Mouse (Mus musculus): ENCODE measurements around the gene Kyat3. TPM values are rescaled to one million over a fixed set of nuclear protein-coding genes. Genes with fewer than 3 reads are reported as not detected.
A peak's percentile ranks its signal among the peaks of the same experiment; 100 is the strongest.

Kyat3 gene
- 6.3 and 7.8 TPM in 2 replicates for polyA plus RNA-seq (2015; fragmentation: Nextera tagmentation; extraction: Ambion mirVana)

DNA sequence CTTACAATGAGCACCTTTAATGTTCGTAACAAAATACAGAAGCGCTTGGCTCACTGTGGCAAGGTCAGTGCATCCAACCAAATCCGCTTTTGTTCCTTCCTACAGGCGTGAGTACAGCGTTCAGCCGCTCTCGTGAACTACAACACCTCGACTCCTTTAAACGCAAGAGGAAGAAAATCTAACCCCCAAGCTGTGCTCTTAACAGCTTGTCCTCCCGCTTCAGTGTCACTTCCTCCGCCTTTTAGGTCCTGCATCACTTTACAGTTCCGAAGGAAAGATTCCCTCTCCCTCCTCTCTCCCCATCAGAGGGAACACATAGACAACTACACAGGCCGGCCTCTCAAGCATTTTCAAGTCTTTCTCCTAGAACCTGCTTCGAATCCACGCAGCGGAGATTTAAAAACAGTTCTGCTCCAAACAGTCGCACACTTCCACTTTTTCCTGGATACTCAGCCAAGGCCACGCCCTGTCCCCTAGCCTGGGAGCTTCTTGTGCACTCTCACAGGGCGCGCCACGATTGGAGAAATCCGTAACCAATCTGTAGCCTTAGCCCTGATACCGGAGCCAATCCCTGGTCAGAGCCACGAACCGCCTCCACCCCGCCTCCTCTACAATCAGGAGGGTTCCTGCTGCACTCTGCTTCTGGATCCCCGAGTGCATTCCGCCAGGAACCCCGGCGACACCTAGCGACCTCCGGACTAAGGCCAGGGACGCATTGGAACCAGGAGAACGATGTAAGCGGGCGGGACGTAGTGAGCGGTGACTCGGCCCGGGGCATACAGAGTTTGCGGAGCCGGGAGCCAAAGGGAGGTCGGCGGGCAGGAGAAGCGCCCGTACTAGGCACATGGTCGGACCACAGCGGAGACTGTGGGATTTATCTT is at the start of gene Kyat3:
Gene Kyat3 (plus strand): TSS at position 610 of the 881 bp plus-strand sequence.
- under 1% methylated on average over 48 of the region's 48 CpGs for WGBS
- H3K27ac ChIP-seq (ENCODE audit: low read depth, low read length), result peak within 1 kb of the TSS; percentile 64; the same call in 1 of the 2 replicates
- H3K4me1 ChIP-seq (ENCODE audit: control insufficient read depth, insufficient read depth, low read depth, low read length), result peaks cover 10% of the 10 kb centered on the region
- H3K27me3 ChIP-seq (replicated peaks; ENCODE audit: control insufficient read depth, insufficient read depth, low read length), result peaks cover 3% of the 10 kb centered on the region; the same call in 1 of the 2 replicates
- H3K4me2 ChIP-seq (ENCODE audit: low read length), result peak within 1 kb of the TSS; percentile 97
- peak within 1 kb of the TSS; percentile 69 for H3K4me3 ChIP-seq (ENCODE audit: low read length)
- ATAC-seq, result peak; percentile 100
- no peaks in the 10 kb centered on the region for H3K9me3 ChIP-seq (ENCODE audit: control insufficient read depth, low read length)
- no peaks in the 10 kb centered on the region for H3K36me3 ChIP-seq (ENCODE audit: control insufficient read depth, insufficient read depth, low read length)
- peak within 1 kb of the TSS; percentile 72 for H3K9ac ChIP-seq (ENCODE audit: low read depth, low read length)

DNA sequence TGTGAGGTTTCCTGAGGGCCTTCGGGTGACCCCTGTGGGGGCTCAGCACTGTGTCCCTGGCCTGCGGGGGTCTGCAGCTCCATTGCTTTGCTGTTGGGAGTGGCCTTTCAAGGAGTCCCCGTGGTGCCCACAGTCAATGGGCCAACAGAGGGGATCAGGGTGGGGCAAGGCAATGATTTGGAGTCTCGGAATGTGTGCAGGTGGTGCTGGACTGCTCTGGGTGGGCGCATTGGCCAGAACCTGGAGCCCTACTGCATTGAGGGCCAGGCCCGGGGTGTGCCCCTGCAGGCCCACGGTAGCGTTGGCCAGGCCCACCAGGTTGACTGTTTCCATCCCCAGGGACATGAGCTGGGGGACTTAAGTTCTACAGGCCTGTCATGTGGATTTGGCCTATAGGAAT is 36.1 kb upstream of the Kyat3 start:
- ATAC-seq, result no peak
- no peak overlapping the region for H3K4me2 ChIP-seq (ENCODE audit: low read length)

DNA sequence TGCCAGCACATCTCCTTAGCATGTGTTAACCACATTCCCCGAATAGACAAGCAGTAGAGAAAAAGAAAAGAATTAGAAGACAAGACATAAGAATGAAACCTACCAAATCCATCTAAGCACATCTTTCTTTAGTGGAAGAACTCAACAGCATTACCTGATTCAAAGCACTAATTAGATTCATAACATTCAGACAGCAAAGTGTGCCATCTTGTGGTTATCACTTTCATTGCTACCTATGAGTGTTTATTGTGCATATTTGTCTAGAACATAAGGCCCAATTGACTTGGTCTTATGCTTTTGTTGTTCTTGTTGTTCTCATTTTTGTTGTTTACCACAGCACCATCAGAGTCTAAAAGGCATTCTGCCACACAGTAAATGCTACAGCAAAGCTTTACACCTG is 26.2 kb upstream of the Kyat3 start:
- no peak overlapping the region for H3K9ac ChIP-seq (ENCODE audit: low read depth, low read length)
- no peaks in the 10 kb centered on the region for H3K9me3 ChIP-seq (ENCODE audit: control insufficient read depth, low read length)
- H3K36me3 ChIP-seq (ENCODE audit: control insufficient read depth, insufficient read depth, low read length), result no peaks in the 10 kb centered on the region
- 76% methylated on average over 1 of the region's 1 CpGs for WGBS
- H3K4me3 ChIP-seq (ENCODE audit: low read length), result no peak overlapping the region
- no peaks in the 10 kb centered on the region for H3K4me1 ChIP-seq (ENCODE audit: control insufficient read depth, insufficient read depth, low read depth, low read length)
- no peak for ATAC-seq
- no peak overlapping the region for H3K27ac ChIP-seq (ENCODE audit: low read depth, low read length)
- H3K27me3 ChIP-seq (replicated peaks; ENCODE audit: control insufficient read depth, insufficient read depth, low read length), result no peaks in the 10 kb centered on the region
- H3K4me2 ChIP-seq (ENCODE audit: low read length), result no peak overlapping the region

More for the DNA sequence above, 36.1 kb upstream of the Kyat3 start:
- H3K27me3 ChIP-seq (replicated peaks; ENCODE audit: control insufficient read depth, insufficient read depth, low read length), result no peaks in the 10 kb centered on the region
- no peak overlapping the region for H3K27ac ChIP-seq (ENCODE audit: low read depth, low read length)
- no peaks in the 10 kb centered on the region for H3K4me1 ChIP-seq (ENCODE audit: control insufficient read depth, insufficient read depth, low read depth, low read length)
- 93% methylated on average over 8 of the region's 8 CpGs for WGBS
- H3K36me3 ChIP-seq (ENCODE audit: control insufficient read depth, insufficient read depth, low read length), result no peaks in the 10 kb centered on the region
- no peaks in the 10 kb centered on the region for H3K9me3 ChIP-seq (ENCODE audit: control insufficient read depth, low read length)
- no peak overlapping the region for H3K9ac ChIP-seq (ENCODE audit: low read depth, low read length)
- H3K4me3 ChIP-seq (ENCODE audit: low read length), result no peak overlapping the region

DNA sequence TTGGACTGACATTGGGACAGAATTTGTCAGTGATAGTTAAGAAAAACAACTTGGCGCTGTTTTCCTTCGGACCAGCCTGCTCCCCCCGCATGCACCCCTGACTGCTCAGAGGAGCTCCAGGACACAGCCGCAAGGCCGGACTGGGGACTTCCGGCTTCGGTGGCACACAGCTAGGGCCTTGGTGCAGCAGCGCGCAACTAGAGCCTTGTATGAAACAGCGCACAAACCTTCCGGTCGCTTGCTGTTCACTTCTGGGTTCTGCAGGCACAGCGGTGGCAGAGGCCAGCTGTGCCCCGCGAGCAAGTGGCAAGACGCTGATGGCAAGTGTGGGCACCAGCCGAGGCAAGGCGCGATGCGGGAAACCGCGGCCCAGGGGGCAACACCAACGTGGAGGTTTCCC is 12.9 kb upstream of the Kyat3 start:
- ATAC-seq, result no peak
- H3K4me1 ChIP-seq (ENCODE audit: control insufficient read depth, insufficient read depth, low read depth, low read length), result no peaks in the 10 kb centered on the region
- H3K4me2 ChIP-seq (ENCODE audit: low read length), result no peak overlapping the region
- H3K36me3 ChIP-seq (ENCODE audit: control insufficient read depth, insufficient read depth, low read length), result no peaks in the 10 kb centered on the region
- no peak overlapping the region for H3K27ac ChIP-seq (ENCODE audit: low read depth, low read length)
- H3K27me3 ChIP-seq (replicated peaks; ENCODE audit: control insufficient read depth, insufficient read depth, low read length), result no peaks in the 10 kb centered on the region
- H3K4me3 ChIP-seq (ENCODE audit: low read length), result no peak overlapping the region
- no peaks in the 10 kb centered on the region for H3K9me3 ChIP-seq (ENCODE audit: control insufficient read depth, low read length)
- no peak overlapping the region for H3K9ac ChIP-seq (ENCODE audit: low read depth, low read length)
- WGBS, result 69% methylated on average over 19 of the region's 23 CpGs

DNA sequence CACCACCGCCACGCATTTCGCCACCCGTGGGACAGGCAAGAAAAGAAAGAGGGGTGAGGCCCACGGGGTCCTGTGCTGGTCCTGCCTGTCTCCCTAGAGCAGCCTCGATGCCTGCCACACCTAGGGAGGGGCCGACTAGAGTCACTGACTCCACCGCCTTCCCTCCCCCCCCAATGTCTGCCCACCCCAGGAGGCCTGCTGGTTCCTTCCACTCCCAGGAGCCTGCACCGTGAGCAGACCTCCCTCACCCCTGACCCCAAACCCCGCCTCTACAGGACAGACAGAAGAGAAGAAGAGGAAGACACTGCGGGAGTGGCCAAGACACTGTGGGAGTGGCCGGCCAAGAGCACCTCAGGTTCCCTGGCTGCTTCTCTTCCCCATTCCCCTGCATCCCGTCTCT is 12.5 kb upstream of the Kyat3 start:
- no peak for ATAC-seq
- no peak overlapping the region for H3K4me3 ChIP-seq (ENCODE audit: low read length)
- H3K9me3 ChIP-seq (ENCODE audit: control insufficient read depth, low read length), result peaks cover under 1% of the 10 kb centered on the region; the same call in 1 of the 2 replicates
- no peaks in the 10 kb centered on the region for H3K4me1 ChIP-seq (ENCODE audit: control insufficient read depth, insufficient read depth, low read depth, low read length)
- H3K36me3 ChIP-seq (ENCODE audit: control insufficient read depth, insufficient read depth, low read length), result no peaks in the 10 kb centered on the region
- H3K9ac ChIP-seq (ENCODE audit: low read depth, low read length), result no peak overlapping the region
- H3K27ac ChIP-seq (ENCODE audit: low read depth, low read length), result no peak overlapping the region
- H3K4me2 ChIP-seq (ENCODE audit: low read length), result no peak overlapping the region
- WGBS, result 51% methylated on average over 13 of the region's 13 CpGs
- no peaks in the 10 kb centered on the region for H3K27me3 ChIP-seq (replicated peaks; ENCODE audit: control insufficient read depth, insufficient read depth, low read length)

DNA sequence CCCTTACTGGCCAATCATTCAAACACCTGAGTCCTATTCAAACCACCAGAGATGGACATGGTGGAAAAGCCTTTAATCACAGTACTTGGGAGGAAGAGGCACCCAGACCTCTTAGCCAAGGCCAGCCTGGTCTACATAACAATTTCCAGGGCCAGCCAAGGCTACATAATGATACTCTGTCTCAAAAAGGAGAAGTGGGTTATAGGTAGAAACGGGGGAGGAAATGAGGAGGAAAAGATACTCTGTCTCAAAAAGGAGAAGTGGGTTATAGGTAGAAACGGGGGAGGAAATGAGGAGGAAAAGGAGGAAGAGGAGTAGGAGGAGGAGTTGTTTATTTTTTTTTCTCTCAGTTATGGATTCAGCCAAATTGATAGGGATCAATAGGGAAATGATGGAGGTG is 4.3 kb upstream of the Kyat3 start:
- H3K9ac ChIP-seq (ENCODE audit: low read depth, low read length), result no peak overlapping the region
- no peak overlapping the region for H3K27ac ChIP-seq (ENCODE audit: low read depth, low read length)
- H3K36me3 ChIP-seq (ENCODE audit: control insufficient read depth, insufficient read depth, low read length), result no peaks in the 10 kb centered on the region
- H3K27me3 ChIP-seq (replicated peaks; ENCODE audit: control insufficient read depth, insufficient read depth, low read length), result peaks cover 3% of the 10 kb centered on the region; the same call in 1 of the 2 replicates
- 81% methylated on average over 2 of the region's 2 CpGs for WGBS
- H3K9me3 ChIP-seq (ENCODE audit: control insufficient read depth, low read length), result peaks cover 2% of the 10 kb centered on the region; the same call in 1 of the 2 replicates
- no peak overlapping the region for H3K4me2 ChIP-seq (ENCODE audit: low read length)
- H3K4me1 ChIP-seq (ENCODE audit: control insufficient read depth, insufficient read depth, low read depth, low read length), result peaks cover 8% of the 10 kb centered on the region
- no peak for ATAC-seq
- no peak overlapping the region for H3K4me3 ChIP-seq (ENCODE audit: low read length)

DNA sequence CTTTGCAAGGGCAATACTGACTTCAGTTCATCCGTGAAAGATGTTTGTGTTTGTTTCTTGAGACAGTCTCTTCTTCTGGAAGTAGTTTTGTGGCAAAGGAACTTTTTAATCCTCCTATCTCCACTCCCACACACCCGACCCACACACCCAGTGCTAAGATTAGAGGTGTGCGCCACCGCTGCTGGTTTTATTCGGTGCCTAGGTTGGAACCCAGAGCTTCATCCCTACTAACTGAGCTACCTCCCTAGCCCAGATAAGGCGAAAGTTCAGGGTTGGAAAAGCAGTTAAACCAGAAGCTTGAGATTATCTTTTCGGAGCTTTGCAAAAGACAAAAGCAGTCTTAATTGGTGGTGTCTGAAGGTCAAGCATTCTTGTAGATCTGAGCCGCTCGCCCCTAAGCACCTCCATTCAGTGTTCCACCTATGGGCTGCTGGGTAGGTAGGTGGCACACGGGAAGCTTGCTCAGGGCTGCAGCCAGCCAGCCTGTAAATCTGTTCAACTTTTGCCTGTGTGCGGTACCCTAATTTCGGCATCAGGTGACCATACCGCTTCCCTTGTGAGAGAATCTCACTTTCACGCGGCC is 647 bp downstream of the Kyat3 start:
- Histone ChIP-seq H3K27me3 (replicated peaks; ENCODE audit: control insufficient read depth, insufficient read depth, low read length) (peaks cover 3% of the 10 kb centered on the region; the same call in 1 of the 2 replicates), H3K4me1 (ENCODE audit: control insufficient read depth, insufficient read depth, low read depth, low read length) (peaks cover 10% of the 10 kb centered on the region), H3K4me3 (ENCODE audit: low read length) (peak overlapping the region; percentile 69), H3K27ac (ENCODE audit: low read depth, low read length) (no peak overlapping the region), H3K36me3 (ENCODE audit: control insufficient read depth, insufficient read depth, low read length) (no peaks in the 10 kb centered on the region), H3K9ac (ENCODE audit: low read depth, low read length) (peak overlapping the region; percentile 72), H3K4me2 (ENCODE audit: low read length) (peak overlapping the region; percentile 97), H3K9me3 (ENCODE audit: control insufficient read depth, low read length) (no peaks in the 10 kb centered on the region)
- WGBS, result 27% methylated on average over 15 of the region's 15 CpGs
- ATAC-seq, result no peak

DNA sequence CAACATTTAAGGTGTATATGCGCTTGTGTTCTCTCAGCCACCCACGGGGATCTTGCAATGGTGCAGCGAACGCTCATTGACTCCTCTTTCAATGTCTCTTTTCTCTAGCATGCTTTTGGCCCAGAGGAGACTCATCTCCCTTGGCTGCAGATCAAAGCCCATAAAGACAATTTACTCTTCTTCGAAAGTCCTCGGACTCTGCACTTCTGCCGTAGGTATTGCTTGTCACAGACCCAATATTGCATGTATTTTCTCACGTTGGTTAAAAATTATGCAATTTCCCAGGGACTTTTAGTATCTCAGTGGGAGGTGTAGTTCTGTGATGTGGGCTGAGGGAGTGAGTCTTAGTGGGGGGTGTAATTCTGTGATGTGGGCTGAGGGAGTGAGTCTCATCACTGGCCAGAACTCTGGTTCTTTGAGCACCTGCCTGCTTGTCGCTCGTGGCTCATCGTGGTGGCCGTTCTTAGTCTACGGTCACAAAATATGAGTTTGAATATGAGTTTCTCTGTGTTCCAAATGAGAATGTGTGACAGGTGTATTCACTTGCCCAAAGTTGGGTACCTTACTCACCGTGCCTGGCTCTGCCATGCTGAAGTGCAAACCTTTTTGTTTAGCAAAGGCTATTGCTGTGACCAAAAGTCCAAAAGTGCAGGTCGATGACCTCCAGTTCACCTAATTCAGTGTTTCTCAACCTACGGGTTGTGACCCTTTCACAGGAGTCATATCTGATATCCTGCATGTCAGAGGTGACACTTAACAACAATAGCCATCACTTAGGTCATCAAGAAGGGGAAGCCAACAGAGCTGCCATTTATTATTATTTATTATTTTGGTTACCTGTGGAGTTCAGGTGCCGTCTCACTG is 6.0 kb downstream of the Kyat3 start:
- 89% methylated on average over 17 of the region's 17 CpGs for WGBS
- Histone ChIP-seq H3K4me2 (ENCODE audit: low read length) (no peak overlapping the region), H3K4me1 (ENCODE audit: control insufficient read depth, insufficient read depth, low read depth, low read length) (no peaks in the 10 kb centered on the region), H3K9ac (ENCODE audit: low read depth, low read length) (no peak overlapping the region), H3K36me3 (ENCODE audit: control insufficient read depth, insufficient read depth, low read length) (no peaks in the 10 kb centered on the region), H3K9me3 (ENCODE audit: control insufficient read depth, low read length) (no peaks in the 10 kb centered on the region), H3K4me3 (ENCODE audit: low read length) (no peak overlapping the region), H3K27ac (ENCODE audit: low read depth, low read length) (no peak overlapping the region), H3K27me3 (replicated peaks; ENCODE audit: control insufficient read depth, insufficient read depth, low read length) (no peaks in the 10 kb centered on the region; the same call in 1 of the 2 replicates)
- no peak for ATAC-seq
